Mouse (Mus musculus) intestine, embryonic 16.5 days (tissue): ENCODE measurements at regions not wholly inside any gene's neighbourhood (a gene's known extent, or its start where the extent isn't known, plus 50 kb on each side); places are given as distances from the start of the nearest gene placed in this dataset.

Experiments used
- ATAC-seq: fragments of 200-750 bp; cut with Nextera tagmentation; 2 replicates; pipeline ENCODE4 v1.8.0; 2017; ENCODE audit warnings: moderate TSS enrichment, moderate library complexity
- H3K27ac ChIP-seq: fragments of 300-500 bp; sonication (generic); 2 replicates; pipeline ENCODE4 v1.5.1; 2014; ENCODE audit warnings: mild to moderate bottlenecking, low read length
- H3K27me3 ChIP-seq: fragments of 300-500 bp; sonication (generic); replicated peaks from 2 replicates; pipeline ENCODE4 v1.6.1; 2014; ENCODE audit warnings: low read length, control low read depth, mixed read lengths; ENCODE audit not compliant: control insufficient read depth, insufficient read depth
- H3K36me3 ChIP-seq: fragments of 300-500 bp; sonication (generic); 2 replicates; pipeline ENCODE4 v1.6.1; 2014; ENCODE audit warnings: low read length, control low read depth; ENCODE audit not compliant: control insufficient read depth, insufficient read depth
- H3K4me1 ChIP-seq: fragments of 300-500 bp; sonication (generic); 2 replicates; pipeline ENCODE4 v1.6.1; 2014; ENCODE audit warnings: low read length, control low read depth, mixed read lengths; ENCODE audit not compliant: control insufficient read depth, insufficient read depth
- H3K4me2 ChIP-seq: fragments of 300-500 bp; sonication (generic); 2 replicates; pipeline ENCODE4 v1.6.1; 2014; ENCODE audit warnings: low read depth, low read length, control low read depth
- H3K4me3 ChIP-seq: fragments of 300-500 bp; sonication (generic); 2 replicates; pipeline ENCODE4 v1.5.1; 2014; ENCODE audit warnings: mild to moderate bottlenecking, low read length
- H3K9ac ChIP-seq: fragments of 300-500 bp; sonication (generic); 2 replicates; pipeline ENCODE4 v1.6.1; 2014; ENCODE audit warnings: low read depth, low read length
- H3K9me3 ChIP-seq: fragments of 300-500 bp; sonication (generic); 2 replicates; pipeline ENCODE4 v1.6.1; 2016; ENCODE audit warnings: low read length, control low read depth; ENCODE audit not compliant: control insufficient read depth
- WGBS: fragments of 180-500 bp; shearing (Covaris S2); extraction: QIAGEN DNeasy Blood & Tissue Kit; methylation state at CpG from one replicate; pipeline ENCODE4 v1.1.7; 2014; 5-methylcytosine and 5-hydroxymethylcytosine counted together

- Histone ChIP-seq H3K4me2 (no peak overlapping the region), H3K4me3 (no peak overlapping the region), H3K9ac (no peak overlapping the region), H3K27ac (peak overlapping the region; percentile 91), H3K9me3 (no peaks in the 10 kb centered on the region), H3K4me1 (peaks cover 37% of the 10 kb centered on the region), H3K27me3 (no peaks in the 10 kb centered on the region), H3K36me3 (no peaks in the 10 kb centered on the region)
- 20% methylated on average over 4 of the region's 4 CpGs for WGBS
- peak; percentile 90 for ATAC-seq
Measured at GRCm38 (mm10) chr9:120776456-120777001, 152.5 kb upstream of the Ctnnb1 start.

- Histone ChIP-seq H3K27me3 (no peaks in the 10 kb centered on the region), H3K4me3 (no peak overlapping the region), H3K4me2 (no peak overlapping the region), H3K4me1 (peaks cover 32% of the 10 kb centered on the region), H3K9me3 (no peaks in the 10 kb centered on the region), H3K27ac (peak overlapping the region; percentile 91), H3K36me3 (no peaks in the 10 kb centered on the region), H3K9ac (no peak overlapping the region)
- 38% methylated on average over 6 of the region's 6 CpGs for WGBS
- ATAC-seq: no peak
Measured at GRCm38 (mm10) chr9:120777016-120777415, 152.0 kb upstream of the Ctnnb1 start.

DNA sequence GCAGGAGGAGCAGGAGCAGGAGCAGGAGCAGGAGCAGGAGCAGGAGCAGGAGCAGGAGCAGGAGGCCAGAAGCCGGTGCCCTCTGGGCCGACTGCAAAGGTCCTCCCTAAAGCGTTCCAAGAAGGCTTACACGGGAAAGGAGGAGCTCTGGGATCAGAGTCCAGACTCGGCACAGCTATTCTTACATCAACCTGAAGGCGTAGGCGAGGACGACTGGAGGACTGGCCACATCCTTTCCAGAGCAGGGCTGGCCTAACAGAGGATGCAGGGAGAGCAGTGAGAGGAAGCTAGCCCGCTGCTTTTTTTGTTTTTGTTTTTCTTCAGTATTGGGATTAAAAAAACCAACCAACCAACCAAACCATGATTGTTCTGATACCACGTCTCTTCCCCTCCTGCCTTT lies 151.5 kb upstream of the Ctnnb1 start:
- Histone ChIP-seq H3K4me1 (peaks cover 27% of the 10 kb centered on the region), H3K4me2 (no peak overlapping the region), H3K9ac (no peak overlapping the region), H3K27ac (peak overlapping the region; percentile 37), H3K27me3 (no peaks in the 10 kb centered on the region), H3K9me3 (no peaks in the 10 kb centered on the region), H3K4me3 (no peak overlapping the region), H3K36me3 (no peaks in the 10 kb centered on the region)
- no peak for ATAC-seq
- 66% methylated on average over 10 of the region's 10 CpGs for WGBS

DNA sequence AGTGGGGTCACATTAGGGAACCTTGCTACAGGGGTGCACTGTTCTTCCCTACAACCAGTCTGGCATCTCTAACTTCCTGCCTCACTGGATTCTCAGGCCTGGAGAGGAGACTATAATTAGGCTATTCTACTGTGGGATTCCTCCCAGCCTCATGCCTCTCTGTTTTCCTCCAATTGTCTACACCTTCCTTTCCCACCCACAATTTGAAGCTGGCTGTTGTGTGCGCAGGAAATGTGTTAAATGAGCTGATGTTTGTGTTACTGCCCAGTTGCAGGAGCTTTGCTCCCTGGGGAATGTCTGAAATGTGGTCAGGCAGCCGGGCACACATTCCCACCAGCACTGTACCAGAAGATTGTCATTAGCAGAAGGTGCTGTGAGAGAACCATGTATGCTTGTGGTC lies 150.6 kb upstream of the Ctnnb1 start:
- no peaks in the 10 kb centered on the region for H3K9me3 ChIP-seq
- 0 out of 2 replicates have a peak overlapping the region, but pooled peaks have one; percentile 37 for H3K27ac ChIP-seq
- H3K36me3 ChIP-seq: no peaks in the 10 kb centered on the region
- no peak overlapping the region for H3K9ac ChIP-seq
- ATAC-seq: no peak
- no peak overlapping the region for H3K4me2 ChIP-seq
- peaks cover 24% of the 10 kb centered on the region for H3K4me1 ChIP-seq
- 43% methylated on average over 2 of the region's 2 CpGs for WGBS
- H3K4me3 ChIP-seq: no peak overlapping the region
- H3K27me3 ChIP-seq: no peaks in the 10 kb centered on the region

GRCm38 (mm10) chr9:120794210-120794609 lies 134.8 kb upstream of the Ctnnb1 start:
- 82% methylated on average over 5 of the region's 5 CpGs for WGBS
- H3K27ac ChIP-seq: no peak overlapping the region
- no peak for ATAC-seq
- no peaks in the 10 kb centered on the region for H3K27me3 ChIP-seq
- no peak overlapping the region for H3K4me2 ChIP-seq
- no peaks in the 10 kb centered on the region for H3K4me1 ChIP-seq
- H3K9me3 ChIP-seq: peaks cover 19% of the 10 kb centered on the region; the same call in 1 of the 2 replicates
- 0 out of 2 replicates have a peak, but pooled peaks cover 2% of the 10 kb centered on the region for H3K36me3 ChIP-seq
- H3K4me3 ChIP-seq: no peak overlapping the region
- no peak overlapping the region for H3K9ac ChIP-seq

DNA sequence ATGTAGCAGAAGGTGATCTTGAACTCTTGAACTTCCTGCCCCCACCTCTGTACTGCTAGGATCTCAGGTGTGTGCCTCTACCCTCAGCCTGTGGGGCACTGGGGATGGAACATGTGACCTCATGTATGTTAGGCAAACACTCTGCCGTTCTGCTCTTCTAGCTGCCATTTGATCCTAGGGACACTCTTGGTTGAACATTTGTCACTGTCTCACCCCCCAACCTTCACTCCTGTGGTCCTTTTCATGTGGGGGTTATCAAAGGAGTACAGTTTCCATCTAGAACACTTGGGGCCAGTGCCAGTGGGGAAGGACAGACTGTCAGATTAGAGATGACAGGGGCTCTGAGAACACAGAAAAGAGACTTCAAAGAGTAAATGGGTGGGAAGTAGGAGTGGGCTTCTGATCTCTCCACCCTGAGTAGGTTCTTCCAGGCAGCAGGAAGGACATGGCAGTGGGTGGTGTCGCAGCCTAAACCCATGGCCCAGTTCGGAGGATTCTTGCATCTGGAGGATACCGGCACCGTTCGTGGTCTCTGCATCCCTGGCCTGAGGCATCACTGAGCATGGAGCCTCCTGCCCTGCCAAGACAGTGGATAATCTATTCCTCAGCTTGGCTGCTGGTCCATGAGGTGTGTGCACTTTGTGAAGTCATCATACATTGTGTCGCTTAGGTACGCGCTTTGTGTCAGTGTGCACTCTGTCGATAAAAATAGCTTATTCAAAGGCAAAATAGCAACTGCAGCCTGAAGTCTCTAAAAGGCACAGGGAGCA lies 132.7 kb upstream of the Ctnnb1 start:
- no peak overlapping the region for H3K4me2 ChIP-seq
- no peak overlapping the region for H3K9ac ChIP-seq
- ATAC-seq: no peak
- no peaks in the 10 kb centered on the region for H3K27me3 ChIP-seq
- H3K4me1 ChIP-seq: no peaks in the 10 kb centered on the region
- 85% methylated on average over 10 of the region's 10 CpGs for WGBS
- 0 out of 2 replicates have a peak, but pooled peaks cover 2% of the 10 kb centered on the region for H3K36me3 ChIP-seq
- no peak overlapping the region for H3K4me3 ChIP-seq
- H3K9me3 ChIP-seq: peaks cover 14% of the 10 kb centered on the region; the same call in 1 of the 2 replicates
- no peak overlapping the region for H3K27ac ChIP-seq

GRCm38 (mm10) chr9:120797996-120798663 lies 130.9 kb upstream of the Ctnnb1 start:
- Histone ChIP-seq H3K4me3 (no peak overlapping the region), H3K9ac (no peak overlapping the region), H3K4me2 (no peak overlapping the region), H3K27me3 (no peaks in the 10 kb centered on the region), H3K27ac (no peak overlapping the region), H3K4me1 (no peaks in the 10 kb centered on the region), H3K9me3 (0 out of 2 replicates have a peak, but pooled peaks cover 2% of the 10 kb centered on the region), H3K36me3 (no peaks in the 10 kb centered on the region)
- WGBS: 61% methylated on average over 10 of the region's 10 CpGs
- ATAC-seq: no peak

GRCm38 (mm10) chr9:120798901-120799300 lies 130.1 kb upstream of the Ctnnb1 start:
- 33% methylated on average over 12 of the region's 12 CpGs for WGBS
- H3K4me1 ChIP-seq: no peaks in the 10 kb centered on the region
- H3K36me3 ChIP-seq: no peaks in the 10 kb centered on the region
- H3K9me3 ChIP-seq: no peaks in the 10 kb centered on the region
- H3K27ac ChIP-seq: no peak overlapping the region
- H3K4me2 ChIP-seq: no peak overlapping the region
- no peak for ATAC-seq
- H3K9ac ChIP-seq: no peak overlapping the region
- no peak overlapping the region for H3K4me3 ChIP-seq
- no peaks in the 10 kb centered on the region for H3K27me3 ChIP-seq

GRCm38 (mm10) chr9:120802646-120803045 lies 126.4 kb upstream of the Ctnnb1 start:
- H3K9me3 ChIP-seq: no peaks in the 10 kb centered on the region
- no peak overlapping the region for H3K4me3 ChIP-seq
- no peak overlapping the region for H3K9ac ChIP-seq
- no peak overlapping the region for H3K4me2 ChIP-seq
- no peaks in the 10 kb centered on the region for H3K27me3 ChIP-seq
- 84% methylated on average over 4 of the region's 4 CpGs for WGBS
- peaks cover 10% of the 10 kb centered on the region; the same call in 1 of the 2 replicates for H3K4me1 ChIP-seq
- H3K36me3 ChIP-seq: no peaks in the 10 kb centered on the region
- no peak overlapping the region for H3K27ac ChIP-seq
- ATAC-seq: peak; percentile 49
